Mouse (Mus musculus) cerebellum, adult 9-10 months (tissue): ENCODE measurements at regions not wholly inside any gene's neighbourhood (a gene's known extent, or its start where the extent isn't known, plus 50 kb on each side); places are given as distances from the start of the nearest gene placed in this dataset.

ENCODE experiments used
- DNase-seq: peaks from one replicate; pipeline ENCODE4 v3.0.0; 2022

GRCm38 (mm10) chr3:137482546-137482945, 138.9 kb upstream of the Ddit4l start:
- no peak for DNase-seq

- peak; percentile 32 for DNase-seq
These were observed 138.4 kb upstream of the Ddit4l start for GRCm38 (mm10) chr3:137482971-137483370.

- no peak for DNase-seq
These were observed 131.8 kb upstream of the Ddit4l start for GRCm38 (mm10) chr3:137489592-137489991.

- no peak for DNase-seq
These were observed 129.8 kb upstream of the Ddit4l start for GRCm38 (mm10) chr3:137491508-137492019.

- DNase-seq: no peak
These were observed 123.1 kb upstream of the Ddit4l start for GRCm38 (mm10) chr3:137498343-137498742.

GRCm38 (mm10) chr3:137511283-137511682, 110.1 kb upstream of the Ddit4l start:
- no peak for DNase-seq

- DNase-seq: peak; percentile 36
These were observed 109.0 kb upstream of the Ddit4l start for GRCm38 (mm10) chr3:137512411-137512810.

- DNase-seq: peak; percentile 77
These were observed 108.4 kb upstream of the Ddit4l start for GRCm38 (mm10) chr3:137513026-137513425.

GRCm38 (mm10) chr3:137514238-137514637, 107.2 kb upstream of the Ddit4l start:
- no peak for DNase-seq

GRCm38 (mm10) chr3:137517433-137517832, 104.0 kb upstream of the Ddit4l start:
- no peak for DNase-seq

GRCm38 (mm10) chr3:137520191-137520590, 101.2 kb upstream of the Ddit4l start:
- no peak for DNase-seq

GRCm38 (mm10) chr3:137525606-137526575, 95.5 kb upstream of the Ddit4l start:
- no peak for DNase-seq

GRCm38 (mm10) chr3:137529592-137529960, 91.8 kb upstream of the Ddit4l start:
- no peak for DNase-seq

GRCm38 (mm10) chr3:137529961-137530609, 91.3 kb upstream of the Ddit4l start:
- no peak for DNase-seq

- no peak for DNase-seq
These were observed 79.7 kb upstream of the Ddit4l start for GRCm38 (mm10) chr3:137541666-137542065.

- DNase-seq: no peak
These were observed 79.1 kb upstream of the Ddit4l start for GRCm38 (mm10) chr3:137542343-137542742.

- DNase-seq: peak; percentile 76
These were observed 74.0 kb upstream of the Ddit4l start for GRCm38 (mm10) chr3:137547414-137547877.

GRCm38 (mm10) chr3:137547938-137548337, 73.5 kb upstream of the Ddit4l start:
- no peak for DNase-seq

GRCm38 (mm10) chr3:137550708-137551107, 70.7 kb upstream of the Ddit4l start:
- no peak for DNase-seq

- DNase-seq: no peak
These were observed 68.7 kb upstream of the Ddit4l start for GRCm38 (mm10) chr3:137552472-137553336.

GRCm38 (mm10) chr3:137560851-137561449, 60.5 kb upstream of the Ddit4l start:
- DNase-seq: peak; percentile 89

- no peak for DNase-seq
These were observed 59.4 kb upstream of the Ddit4l start for GRCm38 (mm10) chr3:137561986-137562385.
